Mouse (Mus musculus) G1E (cell line): ENCODE measurements at regions not wholly inside any gene's neighbourhood (a gene's known extent, or its start where the extent isn't known, plus 50 kb on each side); places are given as distances from the start of the nearest gene placed in this dataset.
A peak's percentile ranks its signal among the peaks of the same experiment; 100 is the strongest.

Source experiments
- ATAC-seq: 2 replicates; pipeline ENCODE4 v1.8.0; 2016; ENCODE audit warnings: mild to moderate bottlenecking; ENCODE audit not compliant: insufficient number of reproducible peaks, poor library complexity, low FRiP score, severe bottlenecking; ENCODE audit errors: extremely low read depth
- DNase-seq: peaks from one replicate; pipeline ENCODE4 v3.0.0; 2012; ENCODE audit warnings: low spot score
- H3K27me3 ChIP-seq: 2 replicates; pipeline ENCODE4 v1.6.1; 2012; ENCODE audit warnings: mild to moderate bottlenecking, low read length, inconsistent platforms; ENCODE audit not compliant: insufficient read depth
- H3K36me3 ChIP-seq: replicated peaks from 2 replicates; pipeline ENCODE3; 2012; ENCODE audit warnings: mild to moderate bottlenecking, inconsistent platforms
- H3K4me1 ChIP-seq: 2 replicates; pipeline ENCODE4 v1.6.1; 2012; ENCODE audit warnings: low read depth, low read length, inconsistent platforms, mixed read lengths; ENCODE audit not compliant: insufficient read depth
- H3K4me3 ChIP-seq: 2 replicates; pipeline ENCODE4 v1.5.1; 2012; ENCODE audit warnings: low read depth, mild to moderate bottlenecking, inconsistent platforms, low read length, moderate library complexity, mixed read lengths
- H3K9me3 ChIP-seq: replicated peaks from 2 replicates; pipeline ENCODE4 v1.6.1; 2012; ENCODE audit warnings: inconsistent platforms
- CTCF ChIP-seq: IDR thresholded peaks from 2 replicates; pipeline ENCODE4 v1.5.1; 2012; ENCODE audit warnings: low read depth, low read length, inconsistent platforms, mixed read lengths
- GATA1 ChIP-seq: IDR thresholded peaks from 2 replicates; pipeline ENCODE4 v1.6.1; 2012; ENCODE audit warnings: borderline replicate concordance, low read length, inconsistent platforms, mixed read lengths
- GATA2 ChIP-seq: IDR thresholded peaks from 2 replicates; pipeline ENCODE4 v1.6.1; 2012; ENCODE audit warnings: low read depth, low read length, inconsistent platforms, borderline replicate concordance
- POLR2AphosphoS5 ChIP-seq: IDR thresholded peaks from 2 replicates; pipeline ENCODE4 v1.6.1; 2012; ENCODE audit warnings: low read depth, low read length, inconsistent platforms; ENCODE audit not compliant: insufficient replicate concordance
- TAL1 ChIP-seq: conservative IDR thresholded peaks from 2 replicates; pipeline ENCODE4 v1.6.1; 2012; ENCODE audit warnings: low read depth, low read length, inconsistent platforms, mixed read lengths

- no peaks in the 10 kb centered on the region for H3K9me3 ChIP-seq
- H3K36me3 ChIP-seq: no peaks in the 10 kb centered on the region
- H3K27me3 ChIP-seq: no peaks in the 10 kb centered on the region
- DNase-seq (no peak), ATAC-seq (no peak)
- H3K4me3 ChIP-seq: no peak overlapping the region
- TF ChIP-seq GATA2 (no peak), GATA1 (no peak), CTCF (no peak), POLR2AphosphoS5 (no peak), TAL1 (no peak)
- H3K4me1 ChIP-seq: no peaks in the 10 kb centered on the region
Measured at GRCm38 (mm10) chr16:27138384-27138783, 146.9 kb upstream of the Gmnc start.

GRCm38 (mm10) chr16:27138987-27139386 is 147.5 kb upstream of the Gmnc start:
- no peak for ATAC-seq
- DNase-seq: no peak
- H3K4me3 ChIP-seq: no peak overlapping the region
- H3K36me3 ChIP-seq: no peaks in the 10 kb centered on the region
- TF ChIP-seq GATA1 (no peak), CTCF (no peak), GATA2 (no peak), TAL1 (no peak), POLR2AphosphoS5 (no peak)
- no peaks in the 10 kb centered on the region for H3K9me3 ChIP-seq
- H3K4me1 ChIP-seq: no peaks in the 10 kb centered on the region
- H3K27me3 ChIP-seq: no peaks in the 10 kb centered on the region

GRCm38 (mm10) chr16:27140037-27140436 is 148.6 kb upstream of the Gmnc start:
- Histone ChIP-seq H3K9me3 (no peaks in the 10 kb centered on the region), H3K4me1 (no peaks in the 10 kb centered on the region), H3K36me3 (no peaks in the 10 kb centered on the region), H3K4me3 (no peak overlapping the region), H3K27me3 (no peaks in the 10 kb centered on the region)
- no peak for ATAC-seq
- peak; percentile 1 for DNase-seq
- TF ChIP-seq CTCF: peak; percentile 65
- no peak for TF ChIP-seq TAL1
- no peak for TF ChIP-seq GATA1
- TF ChIP-seq POLR2AphosphoS5: no peak
- no peak for TF ChIP-seq GATA2

- DNase-seq (no peak), ATAC-seq (no peak)
- no peaks in the 10 kb centered on the region for H3K9me3 ChIP-seq
- no peaks in the 10 kb centered on the region for H3K4me1 ChIP-seq
- no peak for TF ChIP-seq CTCF
- no peaks in the 10 kb centered on the region for H3K36me3 ChIP-seq
- no peaks in the 10 kb centered on the region for H3K27me3 ChIP-seq
- no peak overlapping the region for H3K4me3 ChIP-seq
Measured at GRCm38 (mm10) chr16:27155805-27156204, 151.5 kb upstream of the Ostn start.

- no peaks in the 10 kb centered on the region for H3K4me1 ChIP-seq
- no peaks in the 10 kb centered on the region for H3K9me3 ChIP-seq
- DNase-seq: no peak
- no peaks in the 10 kb centered on the region for H3K36me3 ChIP-seq
- no peak overlapping the region for H3K4me3 ChIP-seq
- ATAC-seq: no peak
- H3K27me3 ChIP-seq: no peaks in the 10 kb centered on the region
- TF ChIP-seq TAL1 (no peak), GATA1 (no peak), POLR2AphosphoS5 (no peak), CTCF (no peak), GATA2 (no peak)
Measured at GRCm38 (mm10) chr16:27195650-27196049, 111.6 kb upstream of the Ostn start.
